Mouse (Mus musculus) heart, postnatal 0 days (tissue): ENCODE measurements around the gene Frmd8.

ENCODE experiments used
- CTCF ChIP-seq: IDR thresholded peaks from 2 replicates; pipeline ENCODE4 v1.5.1; 2016; ENCODE audit warnings: antibody characterized with exemption, control low read depth, low read depth
- EP300 ChIP-seq: IDR thresholded peaks from 2 replicates; pipeline ENCODE4 v1.6.1; 2016; ENCODE audit warnings: antibody characterized with exemption, low read depth

DNA sequence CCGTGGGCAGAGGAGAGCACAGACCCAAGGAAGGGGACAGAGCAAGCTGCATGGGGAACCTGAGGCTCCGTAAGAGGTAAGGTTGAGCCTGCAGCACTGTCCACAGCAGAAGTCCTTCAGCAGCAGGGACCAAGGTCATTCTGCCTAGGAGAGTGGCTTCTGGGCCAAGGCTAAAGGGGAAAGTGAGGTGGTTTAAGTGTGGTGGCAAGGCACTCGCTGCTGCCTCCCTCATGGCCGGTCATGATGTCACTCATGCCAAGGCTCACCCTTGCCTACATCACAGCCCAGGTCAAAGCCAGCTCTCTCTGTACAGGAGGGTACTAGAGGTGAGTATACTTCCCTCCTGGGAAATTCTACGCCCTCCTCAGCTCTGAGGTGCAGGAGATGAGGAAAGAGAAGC, 11.3 kb downstream of the Frmd8 start:
- TF ChIP-seq CTCF (no peak), EP300 (no peak)
